Mouse (Mus musculus) kidney, adult 18-20 months (tissue): ENCODE results near the gene Zfp185.

Experiments
- DNase-seq: peaks from one replicate; pipeline ENCODE4 v3.0.0; 2021

Zfp185 gene

DNA sequence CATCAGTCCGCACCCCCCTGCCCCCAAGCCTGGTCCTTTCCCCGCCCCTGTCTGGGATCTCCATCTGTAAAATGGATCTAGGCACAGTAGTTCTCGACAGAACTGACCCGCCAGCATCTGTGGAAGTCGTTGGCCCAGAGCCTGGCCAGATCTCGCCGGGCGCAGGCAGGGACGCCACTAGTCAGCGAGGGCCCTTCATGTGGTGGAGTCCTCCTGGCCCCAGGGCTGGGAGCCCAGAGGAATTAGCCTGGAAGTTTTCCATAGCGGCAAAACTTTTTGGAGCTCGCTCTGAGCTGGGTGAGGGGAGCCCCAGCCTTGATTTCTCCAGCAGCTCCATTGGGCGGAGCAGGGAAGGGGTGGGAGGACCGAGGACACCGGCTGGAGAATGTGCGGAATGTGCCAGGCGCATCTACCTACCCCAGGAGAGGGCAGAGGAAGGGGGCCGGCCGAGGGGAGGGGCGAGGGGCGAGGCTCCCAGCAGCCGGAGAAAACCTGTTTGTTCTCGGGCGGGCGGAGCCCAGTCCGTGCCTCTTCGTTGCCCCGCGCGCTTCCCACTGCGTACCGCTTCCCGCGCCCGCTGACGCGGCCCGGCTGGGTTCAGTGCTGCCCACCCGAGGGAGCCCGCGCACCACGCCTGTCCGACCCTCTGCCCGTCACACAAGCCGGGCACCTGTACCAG is at the start of gene Zfp185:
Zfp185 (plus strand) TSS at position 499 of the 679 bp plus-strand sequence.
- DNase-seq = peak; percentile 72

DNA sequence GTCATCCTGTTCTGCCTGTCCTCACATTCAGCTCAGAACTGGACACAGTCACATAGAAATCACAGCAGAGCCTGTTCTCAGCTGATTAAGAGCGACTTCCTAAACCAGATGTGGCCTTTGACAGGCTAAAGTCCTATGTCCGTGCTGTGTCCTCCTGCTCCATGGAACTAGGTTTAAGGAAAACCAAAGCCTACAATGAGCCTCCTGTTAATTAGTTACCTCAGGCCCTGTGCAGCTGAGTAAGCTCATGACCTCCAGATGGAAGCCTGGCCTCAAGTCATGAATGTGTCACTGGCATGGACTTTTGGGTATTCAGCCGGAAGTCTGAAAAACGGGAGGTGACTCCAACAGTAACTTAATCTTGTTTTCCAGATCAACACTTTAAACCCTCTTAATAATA is 33.7 kb upstream of the Zfp185 start:
- peak; percentile 40 for DNase-seq

DNA sequence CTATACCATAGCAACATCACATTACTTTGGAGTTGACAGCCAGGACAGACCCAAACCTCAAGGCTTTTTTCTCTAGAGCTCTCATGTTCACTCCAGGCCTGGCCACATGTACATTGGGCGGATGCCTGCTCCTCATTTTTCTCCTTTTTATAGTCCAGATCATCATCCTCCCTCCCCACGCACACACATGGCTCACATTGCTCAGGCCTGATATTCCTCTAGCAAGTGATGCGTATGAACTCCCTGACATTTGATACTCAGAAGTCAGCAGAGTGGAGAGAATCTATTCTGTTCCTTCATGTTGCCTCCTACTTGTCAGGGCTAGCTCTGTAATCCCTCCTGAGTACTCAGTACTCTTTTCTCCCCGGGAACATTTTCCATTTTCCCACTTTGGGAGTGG is 30.7 kb upstream of the Zfp185 start:
- DNase-seq = no peak

GRCm38 (mm10) chrX:72960431-72960830 is 26.7 kb upstream of the Zfp185 start:
- DNase-seq = peak; percentile 39

GRCm38 (mm10) chrX:72961511-72961910 is 25.6 kb upstream of the Zfp185 start:
- no peak for DNase-seq

DNA sequence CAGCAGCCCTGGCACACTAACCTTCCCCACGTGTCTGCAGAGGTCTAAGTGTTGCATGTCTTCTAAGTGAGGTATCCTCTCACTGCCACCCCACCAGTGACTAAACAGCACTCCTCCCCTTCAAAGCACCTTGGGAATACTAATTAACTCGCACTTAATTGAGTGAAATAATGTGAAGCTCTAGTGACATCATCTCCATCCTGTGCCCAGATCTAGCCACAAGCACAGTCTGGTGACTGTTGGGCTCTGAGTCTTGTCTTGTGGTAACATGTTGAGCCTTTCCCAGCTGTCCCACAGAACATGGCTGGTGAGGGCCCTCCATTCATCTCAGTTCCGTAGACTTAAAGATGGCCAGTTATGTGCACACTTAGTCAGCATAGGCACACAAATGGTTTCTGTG is 24.4 kb upstream of the Zfp185 start:
- DNase-seq = no peak

- no peak for DNase-seq
These were observed 4.3 kb upstream of the Zfp185 start for GRCm38 (mm10) chrX:72982831-72983230.

DNA sequence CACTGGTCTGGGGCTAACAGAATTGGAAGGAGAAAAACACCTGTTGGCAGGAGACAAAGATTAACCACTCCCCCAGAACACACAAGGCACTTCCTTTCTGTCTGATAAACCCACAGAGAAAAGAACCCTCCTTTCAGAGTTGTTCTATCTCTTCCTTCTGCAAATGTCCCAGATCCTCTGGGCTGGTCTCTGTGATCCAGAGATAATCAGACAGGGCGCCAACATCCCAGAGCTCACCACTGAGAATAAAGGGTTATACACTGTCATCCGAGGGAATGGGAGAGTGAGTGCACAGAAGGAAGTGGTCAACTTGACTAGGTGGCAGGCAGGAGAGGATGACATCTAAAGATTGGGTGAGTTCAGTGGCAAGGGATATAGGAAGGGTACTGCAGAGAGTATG is 1.5 kb upstream of the Zfp185 start:
- no peak for DNase-seq

DNA sequence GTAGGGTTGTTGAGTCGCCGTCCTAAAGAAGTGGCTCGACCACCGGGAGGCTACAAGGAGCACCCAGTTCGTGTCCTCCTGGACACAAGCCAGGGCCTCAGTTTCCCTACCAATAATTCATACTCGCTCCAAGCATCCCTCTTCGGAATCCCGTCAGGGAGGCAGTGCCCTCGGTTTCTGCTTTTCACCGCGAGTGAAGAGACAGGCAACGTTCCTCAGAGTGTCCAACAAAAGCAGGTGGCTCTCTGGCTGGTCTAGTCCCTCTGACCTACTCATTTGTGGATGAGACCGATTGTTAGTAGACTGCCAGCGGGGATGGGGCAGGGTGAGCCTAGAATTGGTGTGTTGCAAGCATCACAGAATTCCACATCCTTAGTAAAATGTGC is 374 bp downstream of the Zfp185 start:
- no peak for DNase-seq

GRCm38 (mm10) chrX:72988431-72988830 is 1.3 kb downstream of the Zfp185 start:
- DNase-seq = peak; percentile 16

DNA sequence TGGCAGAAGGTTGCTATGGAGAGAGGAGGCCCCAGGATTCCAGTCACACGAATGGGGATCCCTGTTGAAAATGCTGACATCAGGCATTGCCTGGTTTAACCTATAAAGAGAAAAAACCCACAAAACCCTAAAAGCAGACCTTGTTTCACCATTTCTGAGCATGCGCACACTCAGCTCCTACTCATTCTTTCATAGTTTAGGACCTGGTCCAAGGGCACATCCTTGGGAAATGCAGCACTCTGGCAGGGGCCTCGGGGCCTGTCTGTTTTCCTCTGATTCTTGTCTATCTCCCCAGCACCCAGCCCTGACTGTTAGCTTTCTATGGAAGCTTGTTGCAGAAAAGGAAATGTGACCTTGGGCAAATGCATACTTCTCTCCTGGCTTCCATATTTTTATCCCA is 3.4 kb downstream of the Zfp185 start:
- DNase-seq = no peak

GRCm38 (mm10) chrX:72992291-72992919 is 5.3 kb downstream of the Zfp185 start:
- DNase-seq = no peak

DNA sequence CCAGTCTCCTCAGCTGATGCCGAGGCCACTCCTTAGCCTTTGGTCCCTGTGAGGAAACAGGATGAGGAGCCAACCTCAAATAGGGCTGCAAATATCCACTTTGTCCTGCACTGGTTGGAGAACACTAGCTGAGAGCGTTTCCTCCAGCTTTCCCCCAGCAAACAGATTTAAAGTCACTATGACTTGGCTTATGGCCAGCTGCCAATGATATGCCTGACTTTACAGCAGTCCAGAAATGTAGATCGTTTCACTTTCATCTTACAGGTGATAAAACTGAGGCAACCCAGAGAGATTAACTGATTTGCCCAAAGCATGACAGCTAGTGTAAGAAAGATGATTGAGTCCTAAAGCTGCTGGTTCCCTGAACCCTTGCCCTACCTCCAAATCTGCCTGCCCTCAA is 8.4 kb downstream of the Zfp185 start:
- DNase-seq = no peak

- no peak for DNase-seq
These were observed 16.0 kb downstream of the Zfp185 start for GRCm38 (mm10) chrX:73003110-73003509.

- no peak for DNase-seq
These were observed 18.5 kb downstream of the Zfp185 start for GRCm38 (mm10) chrX:73005678-73006077.

- peak; percentile 91 for DNase-seq
These were observed 20.7 kb downstream of the Zfp185 start for GRCm38 (mm10) chrX:73007597-73008479.

DNA sequence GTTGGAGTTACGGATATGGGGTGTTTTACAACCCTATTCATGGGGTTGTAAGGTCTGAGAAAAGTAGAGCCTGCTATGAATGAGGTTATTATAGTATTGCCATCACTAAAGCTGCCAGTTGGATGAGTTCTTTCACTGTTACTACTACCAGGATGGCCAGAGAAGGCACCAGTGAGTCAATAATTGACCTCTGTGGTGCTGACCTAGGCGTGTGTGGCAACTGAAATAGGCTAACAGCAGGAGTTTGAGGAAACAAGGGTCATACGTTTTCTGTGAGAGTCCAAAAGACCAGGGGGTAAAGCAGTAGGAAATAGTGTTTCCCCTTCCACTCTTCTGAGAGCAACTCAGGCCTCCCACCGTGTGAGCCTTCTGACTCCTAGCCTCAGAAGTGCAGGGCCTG is 25.7 kb downstream of the Zfp185 start:
- DNase-seq = no peak

- no peak for DNase-seq
These were observed 49.9 kb downstream of the Zfp185 start, which contains the start of gene Pnma5 for GRCm38 (mm10) chrX:73037003-73037402. Gene Pnma5, minus strand, starts transcription at chrX:73037103.

- DNase-seq = no peak
These were observed 51.7 kb downstream of the Zfp185 start for GRCm38 (mm10) chrX:73038831-73039230.

DNA sequence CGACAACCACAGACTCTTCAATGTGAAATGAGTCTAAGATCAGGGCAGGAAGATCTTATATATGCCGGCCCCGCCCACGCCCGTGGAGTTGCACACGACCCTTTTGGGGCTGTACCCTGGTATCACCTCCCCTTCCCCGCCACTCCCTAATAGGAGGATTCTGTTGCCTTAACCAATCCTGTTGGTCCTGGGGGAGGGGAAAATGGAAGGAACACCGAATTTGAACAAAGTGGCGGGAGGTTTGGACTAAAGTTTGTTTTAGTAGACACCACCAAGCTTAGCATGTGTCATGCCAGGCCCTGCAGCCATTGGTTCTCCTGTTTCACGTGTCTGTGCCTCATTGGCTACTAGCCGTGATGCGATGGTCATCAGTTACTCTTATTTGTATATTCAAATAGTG is 52.5 kb downstream of the Zfp185 start:
- DNase-seq = no peak

- peak; percentile 94 for DNase-seq
These were observed 66.9 kb downstream of the Zfp185 start for GRCm38 (mm10) chrX:73053860-73054563.

DNA sequence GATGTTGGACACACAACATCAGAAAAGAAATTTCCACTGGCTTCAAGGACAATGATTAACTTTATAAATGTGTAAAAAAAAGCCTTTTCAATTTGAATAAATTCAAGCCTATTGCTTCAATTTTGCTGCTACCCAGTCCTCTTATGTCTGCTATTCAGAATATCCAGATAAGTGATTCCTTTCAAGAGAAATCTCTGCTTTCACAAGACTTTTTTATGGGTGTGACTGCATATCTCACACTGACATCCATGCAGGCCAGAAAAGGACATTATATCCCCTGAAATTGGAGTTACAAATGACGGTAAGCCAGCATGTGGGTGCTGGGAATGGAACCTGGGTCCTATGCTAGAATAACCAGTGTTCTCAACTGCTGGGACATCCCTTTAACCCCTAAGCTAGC is 74.4 kb downstream of the Zfp185 start:
- DNase-seq = no peak

DNA sequence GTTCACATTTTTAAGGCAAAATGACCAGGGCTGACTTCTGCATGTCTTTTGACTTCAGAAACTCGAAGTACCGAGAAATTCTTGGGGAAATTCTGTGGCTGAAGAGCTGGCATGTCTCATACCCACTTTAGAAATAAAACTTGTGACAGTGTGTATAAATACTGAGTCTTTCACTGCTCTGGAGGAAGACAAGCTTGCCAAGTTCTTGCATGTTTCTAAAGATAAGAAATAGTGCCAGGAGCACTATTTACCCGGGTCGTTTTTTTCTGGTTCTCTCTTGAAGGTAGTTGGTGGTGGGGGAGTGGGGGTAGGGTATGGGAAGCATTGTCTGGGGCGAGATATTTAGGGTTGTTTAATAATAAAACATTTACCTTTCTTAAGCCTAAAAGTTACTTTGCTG is 75.2 kb downstream of the Zfp185 start:
- DNase-seq = no peak
